Mouse (Mus musculus): ENCODE results near the gene S100a16. TPM values are rescaled to one million over a fixed set of nuclear protein-coding genes. Genes with fewer than 3 reads are reported as not detected.

Gene S100a16
- polyA plus RNA-seq, 1 experiment from 2014 or later = 41.3 TPM

DNA sequence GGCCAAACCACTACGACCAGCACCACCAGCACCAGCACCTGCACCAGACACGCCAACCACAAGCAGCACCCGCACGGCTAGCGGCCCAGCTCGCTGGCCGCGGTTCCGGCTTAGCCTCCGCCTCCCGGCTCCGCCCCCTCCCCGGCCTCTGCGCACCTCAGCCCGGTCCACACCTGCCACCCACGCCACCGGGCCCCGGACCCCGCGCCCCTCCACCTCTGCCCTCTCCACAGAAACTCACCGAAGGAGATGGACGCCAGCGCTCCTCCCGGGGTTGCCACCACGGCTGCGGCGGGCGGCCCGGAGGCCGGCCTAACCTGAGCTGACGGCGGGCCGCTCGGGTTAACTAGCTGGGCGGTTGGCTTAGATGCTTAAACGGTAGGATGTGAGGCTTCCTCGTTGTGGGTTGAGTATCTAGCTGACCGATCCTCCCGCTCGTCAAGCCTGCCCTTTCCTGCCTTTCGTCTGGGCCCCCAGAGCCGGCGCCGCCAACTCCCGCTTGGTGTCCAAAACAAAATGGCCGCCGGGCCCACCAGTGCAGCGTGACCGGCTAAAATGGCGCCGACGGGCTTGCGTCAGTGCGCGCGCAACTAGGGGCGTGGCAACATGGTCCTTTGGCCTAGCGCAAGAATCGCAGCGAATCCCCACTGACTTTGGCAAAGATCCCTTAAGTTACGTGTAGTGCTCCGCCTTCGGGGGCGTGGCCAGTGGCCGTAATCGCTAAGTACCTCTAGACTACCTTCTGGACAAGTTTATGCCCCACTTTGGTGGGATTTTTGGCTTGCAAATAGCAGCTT lies 27.9 kb upstream of the S100a16 start, which contains the start of gene Chtop:
Gene Chtop, minus strand, starts transcription at position 549 of the 797 bp plus-strand sequence.
- no peaks in the 10 kb centered on the region for H3K27me3 ChIP-seq (ENCODE audit: insufficient read depth, low read length)
- peak; percentile 100 for DNase-seq
- peak within 1 kb of the TSS; percentile 96 for H3K4me3 ChIP-seq (ENCODE audit: low read depth, low read length)
- peaks cover 38% of the 10 kb centered on the region for H3K36me3 ChIP-seq (replicated peaks; ENCODE audit: insufficient read depth, low read length)
- H3K9me3 ChIP-seq (ENCODE audit: low read length) = no peaks in the 10 kb centered on the region
- TF ChIP-seq EP300 (IDR thresholded peaks at IDR 0.05; ENCODE audit: low read depth) (peak; percentile 63), CTCF (IDR thresholded peaks at IDR 0.05; ENCODE audit: low read depth) (0 out of 2 replicates have a peak, but pooled peaks have one; percentile 4)
- 1% methylated on average over 60 of the region's 66 CpGs for WGBS (ENCODE audit: insufficient replicate concordance)
- H3K4me2 ChIP-seq (ENCODE audit: low read depth, low read length) = peak within 1 kb of the TSS; percentile 79
- H3K4me1 ChIP-seq (ENCODE audit: insufficient read depth) = peaks cover 16% of the 10 kb centered on the region
- H3K27ac ChIP-seq (ENCODE audit: low read depth) = peak within 1 kb of the TSS; percentile 99
- peak within 1 kb of the TSS; percentile 99 for H3K9ac ChIP-seq (replicated peaks)
- peak; percentile 94 for ATAC-seq

DNA sequence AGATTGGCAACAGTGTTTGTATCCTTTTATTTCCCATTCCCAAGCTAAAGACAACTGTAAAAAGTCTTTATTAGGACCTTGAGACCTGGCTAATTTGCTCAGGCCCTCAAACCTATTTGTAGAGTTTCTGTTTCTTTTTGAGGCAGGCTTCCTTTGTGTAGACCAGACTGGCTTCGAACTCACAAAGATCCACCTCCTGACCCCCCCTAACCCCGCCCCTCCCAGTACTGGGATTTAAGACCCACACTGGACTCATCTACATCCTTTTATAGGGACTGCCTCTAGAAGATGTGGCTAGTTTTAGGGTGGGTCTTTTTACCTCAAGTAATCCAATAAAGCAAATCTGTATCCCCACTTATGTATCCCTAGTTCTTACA lies 27.3 kb upstream of the S100a16 start:
- Histone ChIP-seq H3K36me3 (replicated peaks; ENCODE audit: insufficient read depth, low read length) (peaks cover 32% of the 10 kb centered on the region), H3K4me2 (ENCODE audit: low read depth, low read length) (peak overlapping the region; percentile 67), H3K27ac (ENCODE audit: low read depth) (peak overlapping the region; percentile 99; the same call in 1 of the 2 replicates), H3K27me3 (ENCODE audit: insufficient read depth, low read length) (no peaks in the 10 kb centered on the region), H3K9me3 (ENCODE audit: low read length) (no peaks in the 10 kb centered on the region), H3K9ac (replicated peaks) (peak overlapping the region; percentile 17; the same call in 1 of the 2 replicates), H3K4me3 (ENCODE audit: low read depth, low read length) (peak overlapping the region; percentile 96), H3K4me1 (ENCODE audit: insufficient read depth) (peaks cover 21% of the 10 kb centered on the region)
- no peak for ATAC-seq
- TF ChIP-seq CTCF (IDR thresholded peaks at IDR 0.05; ENCODE audit: low read depth) (no peak), EP300 (IDR thresholded peaks at IDR 0.05; ENCODE audit: low read depth) (no peak)
- WGBS (ENCODE audit: insufficient replicate concordance) = 11% methylated on average over 2 of the region's 2 CpGs
- peak; percentile 38 for DNase-seq

DNA sequence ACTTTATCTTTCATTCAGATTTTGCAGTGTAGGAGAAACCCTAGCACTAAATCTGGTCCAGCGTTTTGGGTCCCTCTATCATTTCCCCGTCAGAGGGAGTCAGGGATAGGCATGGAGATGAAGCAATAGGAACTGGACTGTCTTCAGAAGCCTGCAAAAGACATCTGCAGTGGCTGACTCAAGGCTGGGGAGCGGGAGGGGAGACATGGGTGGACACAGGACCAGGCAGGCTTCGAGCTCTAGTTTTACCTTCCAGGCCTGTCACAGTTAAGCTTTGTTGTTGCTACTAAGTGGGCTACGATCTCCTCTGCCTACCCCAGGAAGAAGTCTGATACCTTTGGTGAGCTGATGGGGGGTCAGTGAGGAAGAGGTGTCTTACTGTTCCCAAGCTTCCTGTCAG lies 24.8 kb upstream of the S100a16 start:
- no peak overlapping the region for H3K4me2 ChIP-seq (ENCODE audit: low read depth, low read length)
- ATAC-seq (no peak), DNase-seq (no peak)

DNA sequence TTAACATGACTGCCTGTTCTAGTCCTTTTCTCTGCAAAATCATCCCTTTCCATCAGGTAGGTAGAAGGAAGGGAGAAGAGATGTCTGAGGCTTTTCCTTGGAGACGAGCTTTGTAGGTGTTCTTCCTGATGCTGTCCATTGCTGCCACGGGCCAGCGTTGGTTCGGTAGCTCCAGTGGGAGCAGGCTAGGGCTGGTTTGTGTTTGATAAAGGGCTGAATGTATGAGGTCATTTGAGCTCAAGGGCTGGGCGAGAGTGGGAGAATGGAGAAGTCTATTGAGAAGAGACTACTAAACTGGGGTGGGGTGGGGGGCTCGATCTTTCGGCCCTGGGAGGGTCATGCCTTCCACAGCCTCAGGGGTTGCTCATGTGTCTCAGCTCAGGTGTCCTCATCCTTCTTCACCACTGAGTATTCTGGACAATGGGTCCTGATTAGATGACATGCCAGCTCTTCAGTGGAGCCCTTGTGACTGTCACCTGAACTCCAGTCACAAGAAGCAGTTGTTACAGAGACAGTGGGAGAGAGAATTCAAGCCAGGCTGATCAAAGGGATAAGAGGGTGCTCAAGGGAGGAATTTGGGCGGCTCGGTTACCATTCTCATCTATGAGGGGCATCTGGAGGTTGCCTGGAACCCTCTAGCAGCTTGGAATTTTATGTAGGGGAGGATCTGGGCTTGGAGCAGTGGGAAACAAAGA lies 24.0 kb upstream of the S100a16 start:
- DNase-seq (no peak), ATAC-seq (no peak)
- H3K27ac ChIP-seq (ENCODE audit: low read depth) = no peak overlapping the region
- no peak overlapping the region for H3K4me3 ChIP-seq (ENCODE audit: low read depth, low read length)
- no peaks in the 10 kb centered on the region for H3K9me3 ChIP-seq (ENCODE audit: low read length)
- peak overlapping the region; percentile 98 for H3K4me2 ChIP-seq (ENCODE audit: low read depth, low read length)
- TF ChIP-seq CTCF (IDR thresholded peaks at IDR 0.05; ENCODE audit: low read depth) (no peak), EP300 (IDR thresholded peaks at IDR 0.05; ENCODE audit: low read depth) (no peak)
- H3K9ac ChIP-seq (replicated peaks) = 0 out of 2 replicates have a peak overlapping the region, but pooled peaks have one; percentile 65
- H3K27me3 ChIP-seq (ENCODE audit: insufficient read depth, low read length) = no peaks in the 10 kb centered on the region
- peaks cover 7% of the 10 kb centered on the region; the same call in 1 of the 2 replicates for H3K36me3 ChIP-seq (replicated peaks; ENCODE audit: insufficient read depth, low read length)
- 71% methylated on average over 9 of the region's 9 CpGs for WGBS (ENCODE audit: insufficient replicate concordance)
- H3K4me1 ChIP-seq (ENCODE audit: insufficient read depth) = peaks cover 24% of the 10 kb centered on the region

More for the DNA sequence above, 24.8 kb upstream of the S100a16 start:
- no peak overlapping the region for H3K4me3 ChIP-seq (ENCODE audit: low read depth, low read length)
- no peak overlapping the region for H3K27ac ChIP-seq (ENCODE audit: low read depth)
- WGBS (ENCODE audit: insufficient replicate concordance) = 74% methylated on average over 5 of the region's 5 CpGs
- no peaks in the 10 kb centered on the region for H3K27me3 ChIP-seq (ENCODE audit: insufficient read depth, low read length)
- TF ChIP-seq EP300 (IDR thresholded peaks at IDR 0.05; ENCODE audit: low read depth) (no peak), CTCF (IDR thresholded peaks at IDR 0.05; ENCODE audit: low read depth) (no peak)
- H3K9ac ChIP-seq (replicated peaks) = no peak overlapping the region
- peaks cover 32% of the 10 kb centered on the region for H3K4me1 ChIP-seq (ENCODE audit: insufficient read depth)
- H3K36me3 ChIP-seq (replicated peaks; ENCODE audit: insufficient read depth, low read length) = peaks cover 12% of the 10 kb centered on the region; the same call in 1 of the 2 replicates
- H3K9me3 ChIP-seq (ENCODE audit: low read length) = no peaks in the 10 kb centered on the region

DNA sequence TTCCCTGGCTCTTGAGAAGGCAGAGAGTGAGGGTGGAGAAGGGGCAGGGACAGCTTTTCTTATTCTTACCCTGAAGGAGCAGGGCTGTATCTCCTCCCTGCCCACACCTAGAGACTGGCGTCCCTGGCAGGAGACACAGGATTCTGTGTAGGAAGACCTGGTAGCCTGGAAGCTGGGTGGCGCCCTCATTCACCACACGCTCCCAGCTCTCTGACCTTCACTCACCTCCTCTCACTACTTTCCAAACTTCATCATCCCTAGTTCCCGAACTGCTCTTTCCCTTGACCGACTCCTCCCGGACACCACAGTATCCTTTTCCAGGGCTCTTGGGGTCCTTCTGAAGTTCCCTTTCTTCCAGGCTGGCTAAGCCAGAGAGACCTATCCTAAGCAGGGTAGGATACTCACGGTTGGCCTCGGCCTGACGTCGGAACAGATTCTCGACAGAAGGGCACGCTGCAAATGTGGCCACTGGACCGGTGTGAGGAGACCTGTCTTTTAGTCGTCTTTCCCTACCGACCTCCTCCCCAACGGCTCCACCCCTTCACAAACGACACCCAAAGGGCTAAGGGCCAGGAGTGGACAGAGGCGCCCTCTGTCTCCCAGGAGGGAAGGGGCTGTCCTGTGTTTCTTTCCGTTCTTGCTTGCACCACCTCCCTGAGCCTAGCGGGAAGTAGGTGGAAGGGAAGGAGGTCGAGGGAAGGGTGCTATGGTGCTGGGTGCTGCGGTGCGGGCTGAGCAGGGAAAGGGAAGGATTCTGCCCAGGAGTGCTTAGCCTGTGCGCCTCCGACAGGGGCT lies 23.1 kb upstream of the S100a16 start, which contains the start of the genes S100a1 and S100a13:
Gene S100a1, minus strand, starts transcription at position 597 of the 795 bp plus-strand sequence.
Gene S100a13, plus strand, starts transcription at position 640 of the 795 bp plus-strand sequence.
- DNase-seq (peak; percentile 71), ATAC-seq (peak; percentile 32)
- Histone ChIP-seq H3K4me1 (ENCODE audit: insufficient read depth) (peaks cover 24% of the 10 kb centered on the region), H3K4me3 (ENCODE audit: low read depth, low read length) (peak within 1 kb of the TSS; percentile 61), H3K9ac (replicated peaks) (peak within 1 kb of the TSS; percentile 65), H3K27ac (ENCODE audit: low read depth) (peak within 1 kb of the TSS; percentile 46), H3K27me3 (ENCODE audit: insufficient read depth, low read length) (no peaks in the 10 kb centered on the region), H3K36me3 (replicated peaks; ENCODE audit: insufficient read depth, low read length) (peaks cover 7% of the 10 kb centered on the region; the same call in 1 of the 2 replicates), H3K4me2 (ENCODE audit: low read depth, low read length) (peak within 1 kb of the TSS; percentile 98), H3K9me3 (ENCODE audit: low read length) (no peaks in the 10 kb centered on the region)
- WGBS (ENCODE audit: insufficient replicate concordance) = 2% methylated on average over 25 of the region's 25 CpGs
- TF ChIP-seq CTCF (IDR thresholded peaks at IDR 0.05; ENCODE audit: low read depth) = peak; percentile 66
- TF ChIP-seq EP300 (IDR thresholded peaks at IDR 0.05; ENCODE audit: low read depth) = no peak
